Mouse (Mus musculus) small intestine, adult 2 months (tissue): ENCODE results near the gene Pdgfa. TPM values are rescaled to one million over a fixed set of nuclear protein-coding genes. Genes with fewer than 3 reads are reported as not detected.

Experiments used
- H3K27ac ChIP-seq: fragments of 200-500 bp; 2 replicates; pipeline ENCODE4 v1.5.1; 2012; ENCODE audit warnings: low read depth, low read length, control low read depth, inconsistent platforms; ENCODE audit not compliant: insufficient read depth
- H3K27me3 ChIP-seq: fragments of 200-500 bp; 2 replicates; pipeline ENCODE4 v1.6.1; 2012; ENCODE audit warnings: mild to moderate bottlenecking, moderate library complexity, low read length, inconsistent platforms; ENCODE audit not compliant: control insufficient read depth, insufficient read depth
- H3K36me3 ChIP-seq: fragments of 200-500 bp; 2 replicates; pipeline ENCODE4 v1.6.1; 2012; ENCODE audit warnings: mild to moderate bottlenecking, low read length, control low read depth, inconsistent platforms; ENCODE audit not compliant: control insufficient read depth, insufficient read depth
- H3K4me1 ChIP-seq: fragments of 200-500 bp; 2 replicates; pipeline ENCODE4 v1.6.1; 2012; ENCODE audit warnings: low read length, inconsistent platforms, mixed read lengths; ENCODE audit not compliant: control insufficient read depth, insufficient read depth, insufficient read length
- H3K4me3 ChIP-seq: fragments of 200-500 bp; 2 replicates; pipeline ENCODE4 v1.5.1; 2012; ENCODE audit warnings: low read depth, mild to moderate bottlenecking, control low read depth, inconsistent platforms, low read length, moderate library complexity
- CTCF ChIP-seq: fragments of 200-500 bp; IDR thresholded peaks from 2 replicates; pipeline ENCODE4 v1.5.1; 2012; ENCODE audit warnings: low read depth, mild to moderate bottlenecking, control low read depth, inconsistent platforms, low read length, moderate library complexity, mixed read lengths; ENCODE audit not compliant: insufficient replicate concordance, insufficient read length; ENCODE audit errors: extremely low read depth
- POLR2A ChIP-seq: fragments of 200-500 bp; IDR thresholded peaks from 2 replicates; pipeline ENCODE4 v1.6.1; 2012; ENCODE audit warnings: low read depth, mild to moderate bottlenecking, control low read depth, inconsistent platforms, low read length, moderate library complexity
- WGBS: fragments of 180-500 bp; shearing (Covaris S2); methylation state at CpG from one replicate; pipeline ENCODE4 v1.1.7; 2018; 5-methylcytosine and 5-hydroxymethylcytosine counted together
- polyA plus RNA-seq: library from polyadenylated mRNA; depleted of rRNA; stranded (reverse); fragments of >200 nt; gene quantifications from 2 replicates; pipeline ENCODE4 v1.2.3, GENCODE M21; 2012

Pdgfa gene
- polyA plus RNA-seq, 1 experiment = 74.2 TPM

DNA sequence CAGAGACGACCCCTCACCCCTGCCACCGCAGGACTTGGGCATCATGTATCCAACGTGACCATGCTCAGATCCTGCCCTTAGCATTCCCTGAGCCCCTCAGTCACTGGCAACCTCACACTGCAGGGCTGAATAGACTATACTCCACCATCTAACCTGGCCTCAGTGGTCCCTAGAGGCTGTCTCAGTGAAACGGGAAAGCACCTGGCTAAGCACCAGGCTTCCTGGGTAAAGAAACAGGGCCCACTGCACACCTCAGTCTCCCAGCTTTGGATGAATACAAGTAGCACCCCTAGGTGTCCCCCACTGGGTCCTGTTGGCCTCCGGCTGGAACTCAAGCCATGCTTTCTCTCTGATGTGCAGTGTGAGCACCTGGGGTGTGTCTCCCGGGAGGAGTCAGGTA is 23.7 kb downstream of the Pdgfa start:
- 57% methylated on average over 6 of the region's 6 CpGs for WGBS
- H3K4me3 ChIP-seq = no peak overlapping the region
- TF ChIP-seq CTCF (no peak), POLR2A (no peak)
- peaks cover 35% of the 10 kb centered on the region; the same call in 1 of the 2 replicates for H3K4me1 ChIP-seq
- H3K27ac ChIP-seq = no peak overlapping the region
- H3K27me3 ChIP-seq = no peaks in the 10 kb centered on the region
- H3K36me3 ChIP-seq = peaks cover 24% of the 10 kb centered on the region

DNA sequence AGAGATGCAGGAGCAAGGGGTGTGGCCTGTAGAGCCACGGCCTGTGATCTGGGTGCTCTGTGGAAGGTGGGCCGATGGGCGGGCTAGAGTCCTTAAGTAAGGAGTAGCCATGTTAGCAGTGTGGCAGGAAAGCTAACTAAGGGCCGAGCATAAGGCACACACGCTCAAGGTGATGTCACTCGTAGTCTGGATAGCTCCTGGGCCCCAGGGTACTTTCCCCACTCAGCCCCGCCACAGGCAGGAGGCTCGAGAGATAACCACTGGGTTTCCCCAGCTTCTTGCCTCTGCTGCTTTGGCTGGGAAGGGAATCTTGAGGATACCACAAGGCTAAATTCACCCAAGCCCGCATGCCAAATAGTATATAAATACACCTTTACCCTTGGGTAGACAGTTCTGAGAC is 25.8 kb downstream of the Pdgfa start:
- Histone ChIP-seq H3K27me3 (no peaks in the 10 kb centered on the region), H3K4me1 (peaks cover 25% of the 10 kb centered on the region; the same call in 1 of the 2 replicates), H3K27ac (no peak overlapping the region), H3K36me3 (peaks cover 12% of the 10 kb centered on the region), H3K4me3 (no peak overlapping the region)
- no peak for TF ChIP-seq POLR2A
- 81% methylated on average over 9 of the region's 9 CpGs for WGBS

DNA sequence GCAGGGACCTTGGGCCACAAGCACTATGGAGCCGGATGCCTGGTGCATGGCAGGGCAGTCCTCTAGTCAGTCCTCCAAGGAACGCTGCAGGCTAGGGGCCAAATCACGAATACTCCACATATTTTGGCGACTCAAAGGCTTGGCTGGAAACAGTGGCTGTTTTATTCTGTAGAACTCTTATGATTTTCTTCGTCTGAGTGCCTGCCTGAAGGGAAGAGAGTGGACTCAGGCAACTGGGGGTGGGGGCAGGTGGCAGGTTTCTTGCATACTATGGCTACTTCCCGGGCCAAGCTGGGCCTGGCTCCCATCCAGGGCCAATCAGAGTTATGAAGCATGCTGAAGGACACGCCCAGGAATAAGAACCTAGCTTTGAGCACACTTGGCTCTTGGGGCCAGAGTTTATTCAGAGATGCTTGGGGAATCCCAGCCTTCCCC is 27.1 kb downstream of the Pdgfa start:
- TF ChIP-seq CTCF (no peak), POLR2A (no peak)
- Histone ChIP-seq H3K4me3 (no peak overlapping the region), H3K4me1 (peaks cover 25% of the 10 kb centered on the region; the same call in 1 of the 2 replicates), H3K36me3 (peaks cover 3% of the 10 kb centered on the region; the same call in 1 of the 2 replicates), H3K27ac (no peak overlapping the region), H3K27me3 (no peaks in the 10 kb centered on the region)
- 11% methylated on average over 7 of the region's 7 CpGs for WGBS

DNA sequence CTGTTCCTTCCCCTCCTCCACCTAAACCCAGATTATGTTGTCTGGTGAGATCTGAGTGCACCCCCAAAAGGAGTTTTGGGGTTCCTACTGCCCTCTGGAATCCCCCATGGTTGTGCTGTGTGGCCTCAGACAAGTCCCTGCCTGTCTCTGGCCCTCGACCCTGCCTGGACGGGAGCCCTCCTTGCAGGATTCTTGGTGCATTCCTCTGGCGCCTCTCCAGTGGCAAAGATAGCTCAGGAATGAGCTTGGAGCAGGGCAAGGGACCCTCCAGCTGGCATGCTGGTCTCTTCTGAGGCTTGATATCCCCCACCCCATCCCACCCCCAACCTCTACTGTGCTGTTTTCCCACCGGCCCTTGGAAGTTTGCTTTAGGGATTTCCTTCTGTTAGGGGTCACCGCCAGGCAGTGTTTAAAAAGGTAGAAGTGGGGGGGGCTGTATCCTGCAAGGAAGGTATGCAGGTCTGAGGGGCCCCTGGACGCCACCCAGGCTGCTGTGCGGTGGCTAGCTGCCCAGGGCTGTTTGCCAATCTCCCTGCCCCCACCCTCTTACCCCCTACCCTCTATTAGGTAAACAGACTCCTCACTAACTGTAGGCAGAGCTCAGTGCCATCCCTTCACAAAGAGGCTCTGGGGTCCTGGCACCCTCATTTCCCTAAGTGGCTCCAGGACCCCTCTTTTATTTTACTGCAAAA is 31.0 kb downstream of the Pdgfa start:
- Histone ChIP-seq H3K4me3 (no peak overlapping the region), H3K27me3 (no peaks in the 10 kb centered on the region), H3K4me1 (peaks cover 9% of the 10 kb centered on the region; the same call in 1 of the 2 replicates), H3K36me3 (no peaks in the 10 kb centered on the region), H3K27ac (no peak overlapping the region)
- TF ChIP-seq POLR2A = no peak
- TF ChIP-seq CTCF = no peak
- WGBS = 62% methylated on average over 7 of the region's 7 CpGs

DNA sequence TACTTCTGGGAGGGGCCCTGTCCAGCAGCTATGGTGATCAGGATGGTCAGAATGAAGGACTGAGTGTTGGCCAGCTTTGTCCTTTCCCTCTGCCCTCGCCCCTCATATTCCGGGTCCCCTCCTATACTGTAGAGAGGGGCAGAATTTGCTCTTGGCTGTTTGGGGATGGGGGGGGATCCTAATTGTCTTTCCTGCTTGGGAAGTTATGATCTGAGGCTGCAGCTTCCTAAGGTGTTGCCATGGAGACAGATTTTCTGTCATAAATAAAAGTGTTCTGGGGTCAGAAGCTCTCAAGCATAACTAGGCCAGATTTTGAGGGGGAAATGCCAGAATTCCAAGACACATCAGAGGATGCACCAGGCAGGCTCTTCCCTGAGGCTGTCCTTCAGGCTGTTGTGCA is 31.6 kb downstream of the Pdgfa start:
- Histone ChIP-seq H3K4me3 (no peak overlapping the region), H3K36me3 (no peaks in the 10 kb centered on the region), H3K27me3 (no peaks in the 10 kb centered on the region), H3K27ac (no peak overlapping the region), H3K4me1 (peaks cover 7% of the 10 kb centered on the region; the same call in 1 of the 2 replicates)
- TF ChIP-seq POLR2A (no peak), CTCF (no peak)
- WGBS = 79% methylated on average over 2 of the region's 2 CpGs

DNA sequence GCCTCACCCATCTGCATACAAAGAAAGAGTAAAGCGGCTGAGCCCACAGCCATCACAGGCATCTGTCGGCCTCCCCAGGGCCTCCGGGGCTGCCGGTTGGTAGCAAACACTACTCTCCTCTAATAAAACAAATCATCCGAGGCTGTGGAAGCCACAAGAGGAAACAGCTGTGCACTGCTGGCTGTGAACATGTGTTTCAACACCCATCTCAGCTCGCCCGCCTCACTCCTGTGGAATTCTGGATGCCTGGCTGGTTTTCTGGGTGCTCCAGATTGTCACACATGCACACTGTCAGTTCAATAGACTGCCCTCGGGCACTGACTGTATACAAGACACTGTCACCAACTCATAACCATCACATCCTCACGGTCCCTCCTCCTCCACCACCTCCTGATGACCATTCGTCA is 40.7 kb downstream of the Pdgfa start:
- no peak overlapping the region for H3K27ac ChIP-seq
- TF ChIP-seq POLR2A = no peak
- TF ChIP-seq CTCF = no peak
- no peaks in the 10 kb centered on the region for H3K27me3 ChIP-seq
- 59% methylated on average over 10 of the region's 10 CpGs for WGBS
- no peaks in the 10 kb centered on the region; the same call in 1 of the 2 replicates for H3K4me1 ChIP-seq
- H3K4me3 ChIP-seq = no peak overlapping the region
- H3K36me3 ChIP-seq = no peaks in the 10 kb centered on the region

DNA sequence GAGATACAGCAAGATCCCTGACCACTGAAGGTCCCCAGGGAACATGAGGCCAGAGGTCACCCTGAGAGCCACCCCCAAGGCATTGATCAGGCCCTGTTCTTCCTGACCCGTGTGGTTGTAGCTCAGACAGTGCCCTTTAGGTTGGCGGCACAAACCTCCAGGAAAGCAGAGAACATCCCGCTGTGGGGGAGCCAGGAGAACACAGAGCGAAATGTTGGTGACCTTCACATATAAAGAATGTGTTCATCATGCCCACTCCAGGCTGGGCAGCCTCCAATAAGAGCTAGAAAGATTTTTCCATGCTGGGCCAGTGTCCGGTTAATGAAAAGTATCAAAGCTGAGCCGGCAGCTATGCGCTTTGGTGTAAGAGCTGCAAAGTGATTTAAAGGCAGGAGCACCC is 43.2 kb downstream of the Pdgfa start:
- 86% methylated on average over 7 of the region's 7 CpGs for WGBS
- peaks cover under 1% of the 10 kb centered on the region for H3K4me1 ChIP-seq
- no peaks in the 10 kb centered on the region for H3K36me3 ChIP-seq
- no peak overlapping the region for H3K27ac ChIP-seq
- no peak overlapping the region for H3K4me3 ChIP-seq
- TF ChIP-seq CTCF (no peak), POLR2A (no peak)
- H3K27me3 ChIP-seq = no peaks in the 10 kb centered on the region

DNA sequence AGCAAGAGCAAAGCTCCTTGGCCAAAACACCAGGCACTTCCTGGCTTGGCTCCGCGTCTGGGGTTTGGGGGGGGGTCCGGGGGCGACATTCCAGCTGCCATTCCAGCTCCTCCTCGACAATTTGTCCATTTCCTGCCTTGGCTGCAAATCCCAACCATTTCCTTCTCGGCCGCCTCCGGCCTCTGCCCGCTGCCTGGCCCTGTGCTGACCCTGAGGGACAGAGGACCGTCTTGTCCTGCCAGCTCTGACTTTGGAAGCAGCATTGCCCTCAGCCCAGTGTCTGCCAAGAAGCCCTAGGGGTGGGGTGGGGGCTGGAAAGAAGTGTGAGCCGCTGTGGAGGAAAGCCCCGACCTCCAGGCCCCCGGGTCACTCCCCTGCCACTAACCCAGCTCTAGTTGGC is 44.2 kb downstream of the Pdgfa start:
- no peak overlapping the region for H3K27ac ChIP-seq
- no peak overlapping the region for H3K4me3 ChIP-seq
- H3K27me3 ChIP-seq = no peaks in the 10 kb centered on the region
- H3K36me3 ChIP-seq = no peaks in the 10 kb centered on the region
- peaks cover 8% of the 10 kb centered on the region for H3K4me1 ChIP-seq
- WGBS = 75% methylated on average over 13 of the region's 13 CpGs
- TF ChIP-seq POLR2A (no peak), CTCF (no peak)
